Mouse (Mus musculus) heart, postnatal 14 days (tissue): Measurements from ENCODE around the gene Adam1b. TPM values are rescaled to one million over a fixed set of nuclear protein-coding genes. Genes with fewer than 3 reads are reported as not detected.
"Not testable (repeated sequence)": the region's sequence is repeated elsewhere in the genome, so short reads cannot be mapped to it uniquely, and the experiment has no call there.

Source experiments
- DNase-seq, 2 experiments: peaks; one replicate each; pipeline ENCODE4 v3.0.0; 2021 to 2022
- intact Hi-C: fragments of 180-260 bp; cut with DNase I; formaldehyde crosslinking; loops from one replicate; pipeline ENCODE4 v1.15.1; 2025
- long read RNA-seq, 2 experiments: library from polyadenylated mRNA; stranded (forward); transcript quantifications; one replicate each; pipeline ENCODE4 v2.0.0; 2021
- total RNA-seq, 2 experiments: library from RNA; stranded (reverse); gene quantifications; 2 replicates each; pipeline ENCODE4 v1.2.3; 2021

Gene Adam1b
- not detected for total RNA-seq
- long read RNA-seq, experiment 1 = 0 reads
- long read RNA-seq, experiment 2 = 0 reads

- intact Hi-C loops = no loop called here
- no peak for DNase-seq
Measured at GRCm38 (mm10) chr5:121503231-121503630, at the start of gene Adam1b. Adam1b (minus strand) TSS chr5:121503435.

- intact Hi-C loops = no loop called here
Measured at GRCm38 (mm10) chr5:121549196-121549595, 46.0 kb upstream of the Adam1b start.

GRCm38 (mm10) chr5:121547084-121547483 lies 43.8 kb upstream of the Adam1b start:
- intact Hi-C loops = no loop called here
- no peak for DNase-seq

More at GRCm38 (mm10) chr5:121549196-121549595, 46.0 kb upstream of the Adam1b start:
- DNase-seq = no peak

GRCm38 (mm10) chr5:121546530-121546895 lies 43.3 kb upstream of the Adam1b start:
- intact Hi-C loops = no loop called here

GRCm38 (mm10) chr5:121545793-121546529 lies 42.7 kb upstream of the Adam1b start, which contains the start of gene Mapkapk5:
Mapkapk5 (minus strand) TSS chr5:121545905.
- intact Hi-C loops = loop anchor here (2.0 kb wide), 1 partner anchor 57 kb away; no protein-coding TSS in a partner anchor
- DNase-seq = peak; percentile 99

More at GRCm38 (mm10) chr5:121546530-121546895, 43.3 kb upstream of the Adam1b start:
- peak; percentile 48 to 69 for DNase-seq

- intact Hi-C loops = loop anchor here (2.0 kb wide), 1 partner anchor 58 kb away; no protein-coding TSS in a partner anchor
- DNase-seq = peak in 1 of 2 experiments; percentile 57
Measured at GRCm38 (mm10) chr5:121544910-121545792, 41.9 kb upstream of the Adam1b start, which contains the start of the genes Adam1a and Gm42878. Adam1a (minus strand) TSS chr5:121545482. Gm42878 (minus strand) TSS chr5:121545482.

- DNase-seq = no peak
- intact Hi-C loops = no loop called here
Measured at GRCm38 (mm10) chr5:121543370-121543769, 40.1 kb upstream of the Adam1b start.

GRCm38 (mm10) chr5:121541235-121541634 lies 38.0 kb upstream of the Adam1b start:
- intact Hi-C loops = no loop called here
- no peak for DNase-seq

- intact Hi-C loops = no loop called here
- DNase-seq = no peak
Measured at GRCm38 (mm10) chr5:121540066-121540465, 36.8 kb upstream of the Adam1b start.

GRCm38 (mm10) chr5:121537588-121537987 lies 34.4 kb upstream of the Adam1b start:
- no peak for DNase-seq
- intact Hi-C loops = no loop called here

GRCm38 (mm10) chr5:121536921-121537555 lies 33.8 kb upstream of the Adam1b start:
- intact Hi-C loops = no loop called here
- no peak for DNase-seq

GRCm38 (mm10) chr5:121535116-121535515 lies 31.9 kb upstream of the Adam1b start:
- intact Hi-C loops = no loop called here
- DNase-seq = no peak

GRCm38 (mm10) chr5:121534521-121534920 lies 31.3 kb upstream of the Adam1b start:
- intact Hi-C loops = no loop called here
- no peak for DNase-seq

- intact Hi-C loops = no loop called here
- peak; percentile 12 to 19 for DNase-seq
Measured at GRCm38 (mm10) chr5:121526961-121527360, 23.7 kb upstream of the Adam1b start.

GRCm38 (mm10) chr5:121526526-121526925 lies 23.3 kb upstream of the Adam1b start:
- intact Hi-C loops = no loop called here
- no peak for DNase-seq

- peak; percentile 33 to 37 for DNase-seq
- intact Hi-C loops = no loop called here
Measured at GRCm38 (mm10) chr5:121525774-121526450, 22.7 kb upstream of the Adam1b start.

GRCm38 (mm10) chr5:121519758-121520157 lies 16.5 kb upstream of the Adam1b start:
- intact Hi-C loops, DNase-seq: not testable (repeated sequence)

GRCm38 (mm10) chr5:121518983-121519382 lies 15.7 kb upstream of the Adam1b start:
- intact Hi-C loops = no loop called here
- DNase-seq = no peak

GRCm38 (mm10) chr5:121510009-121510408 lies 6.8 kb upstream of the Adam1b start:
- no peak for DNase-seq
- intact Hi-C loops = no loop called here

GRCm38 (mm10) chr5:121506846-121507245 lies 3.6 kb upstream of the Adam1b start:
- intact Hi-C loops = no loop called here
- DNase-seq = no peak
